Mouse (Mus musculus) left cerebral cortex, postnatal 14 days (tissue): Measurements from ENCODE around the gene Myt1l. TPM values are rescaled to one million over a fixed set of nuclear protein-coding genes. Genes with fewer than 3 reads are reported as not detected.

Experiments
- DNase-seq, 2 experiments: peaks; one replicate each; pipeline ENCODE4 v3.0.0; 2021 to 2022; ENCODE audit warnings: low spot score in 2 of 2, mixed read lengths in 1 of 2
- intact Hi-C: fragments of 180-260 bp; cut with DNase I; formaldehyde crosslinking; loops from one replicate; pipeline ENCODE4 v1.15.1; 2025
- total RNA-seq, 2 experiments: library from RNA; stranded (reverse); gene quantifications; 2 replicates each; pipeline ENCODE4 v1.2.3; 2021

The Myt1l gene
- total RNA-seq, 2 experiments from 2014 or later, result 230 to 239 TPM

- DNase-seq, result no peak
- intact Hi-C loops, result no loop called here
These were observed 404.8 kb downstream of the Myt1l start for GRCm38 (mm10) chr12:29932951-29933350.

GRCm38 (mm10) chr12:29933501-29933900 is 405.3 kb downstream of the Myt1l start:
- intact Hi-C loops, result no loop called here
- DNase-seq, result no peak

DNA sequence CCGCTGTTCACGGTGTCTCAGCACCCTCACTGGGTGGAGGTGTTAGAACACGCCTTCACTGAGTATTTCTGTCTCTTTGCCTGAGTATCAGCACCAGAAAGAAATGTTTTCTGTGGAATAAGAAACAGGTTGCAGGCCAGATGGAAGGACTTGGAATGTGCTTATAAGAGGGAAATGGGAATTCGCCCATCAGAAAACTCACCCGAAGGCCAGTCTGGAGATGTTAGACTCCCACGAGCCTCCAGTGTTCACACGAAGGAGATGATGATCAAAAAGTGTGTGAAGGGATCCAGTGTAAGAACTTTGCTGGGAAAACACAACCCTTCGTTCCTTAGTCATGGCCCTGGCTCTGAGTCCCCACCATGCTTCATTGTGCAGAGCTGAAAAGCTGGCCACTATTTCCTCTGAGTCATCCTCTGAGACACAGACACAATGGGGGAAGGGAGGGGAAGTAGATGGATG is 406.0 kb downstream of the Myt1l start:
- intact Hi-C loops, result no loop called here
- DNase-seq, result peak; percentile 66 to 73

DNA sequence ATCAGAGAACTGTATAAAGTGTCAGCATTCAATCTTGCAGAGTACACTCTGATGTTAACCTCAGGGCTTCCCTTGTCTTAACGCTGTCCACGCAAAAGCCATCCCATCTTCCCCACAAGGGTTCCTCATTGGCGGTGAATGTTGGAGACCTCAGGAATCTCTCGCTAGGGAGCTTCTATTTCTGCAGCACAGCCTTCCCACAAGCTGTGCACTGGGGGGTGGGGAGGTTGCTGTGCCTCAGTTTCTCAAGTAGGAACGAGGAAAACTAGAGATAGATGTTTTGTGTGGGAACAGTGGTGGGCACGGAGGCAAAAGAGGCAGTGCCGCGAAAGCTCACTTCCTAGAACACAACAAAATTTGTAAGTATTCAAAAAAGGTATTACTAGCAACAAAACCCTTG is 409.1 kb downstream of the Myt1l start, which contains the start of gene Pxdn:
Gene Pxdn, plus strand, starts transcription at position 301 of the 400 bp plus-strand sequence.
- intact Hi-C loops, result loop anchor here (5.0 kb wide), 1 partner anchor 85 kb away; no protein-coding TSS in a partner anchor
- DNase-seq, result no peak

- intact Hi-C loops, result loop anchor here (5.0 kb wide), 1 partner anchor 84 kb away; no protein-coding TSS in a partner anchor
- peak; percentile 45 to 69 for DNase-seq
These were observed 409.7 kb downstream of the Myt1l start for GRCm38 (mm10) chr12:29937851-29938375.

DNA sequence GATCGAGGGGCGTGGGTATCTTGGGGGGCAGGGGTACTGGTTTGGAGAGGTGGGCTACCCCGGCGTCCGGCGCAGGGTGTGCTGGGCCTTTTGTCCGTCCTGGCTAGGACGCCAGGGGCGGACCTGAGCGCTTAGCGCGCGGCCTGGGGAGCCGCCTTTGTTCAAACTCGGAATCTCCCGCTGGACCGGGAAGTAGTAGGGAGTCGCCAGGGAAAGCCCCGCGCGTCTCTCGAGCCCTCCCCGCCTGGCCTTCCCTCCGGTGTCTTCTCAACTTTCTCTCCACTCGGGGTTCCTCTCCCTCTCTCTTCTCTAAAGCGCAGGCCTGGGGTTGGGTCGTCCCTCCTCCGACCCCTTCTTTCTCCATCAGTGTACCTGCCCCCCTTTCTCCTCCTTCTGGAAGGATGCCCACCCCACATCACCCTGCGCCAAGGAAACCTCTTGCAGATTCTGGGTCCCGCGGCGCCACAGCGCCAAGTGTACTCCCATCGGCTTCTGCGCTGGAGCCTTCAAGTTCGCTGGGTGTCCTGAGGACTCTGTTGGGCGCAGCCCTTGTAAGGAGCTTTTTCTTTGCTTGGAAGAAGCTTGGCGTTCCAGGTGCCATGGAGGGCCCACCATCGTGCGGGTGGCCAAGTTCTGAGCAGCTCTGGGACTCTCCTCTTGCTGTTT is 410.3 kb downstream of the Myt1l start:
- DNase-seq, result peak; percentile 51
- intact Hi-C loops, result loop anchor here (5.0 kb wide), 1 partner anchor 84 kb away; no protein-coding TSS in a partner anchor

GRCm38 (mm10) chr12:29939261-29939671 is 411.1 kb downstream of the Myt1l start:
- no peak for DNase-seq
- intact Hi-C loops, result loop anchor here (5.0 kb wide), 1 partner anchor 83 kb away; no protein-coding TSS in a partner anchor

GRCm38 (mm10) chr12:29942435-29942834 is 414.3 kb downstream of the Myt1l start:
- no peak for DNase-seq
- intact Hi-C loops, result no loop called here

DNA sequence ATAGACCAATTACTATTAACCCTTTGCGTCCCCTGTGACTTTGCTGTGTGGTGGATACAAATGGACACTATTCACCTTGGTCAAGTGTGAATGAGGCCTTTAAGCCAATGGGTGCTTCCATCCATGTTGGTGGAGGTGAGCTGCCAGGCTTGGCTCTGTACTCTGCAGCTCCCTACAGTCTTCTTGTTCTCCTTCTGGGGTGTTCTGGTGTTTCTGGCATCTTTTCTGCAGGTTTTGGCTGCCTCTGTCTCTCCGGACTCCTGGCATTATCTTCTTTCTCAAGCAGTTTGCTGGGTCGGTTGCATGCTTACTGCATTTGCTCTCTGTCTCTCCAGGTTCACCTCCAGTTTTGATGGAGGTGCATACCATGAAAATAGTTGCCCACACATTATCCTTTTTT is 416.5 kb downstream of the Myt1l start:
- intact Hi-C loops, result no loop called here
- no peak for DNase-seq

DNA sequence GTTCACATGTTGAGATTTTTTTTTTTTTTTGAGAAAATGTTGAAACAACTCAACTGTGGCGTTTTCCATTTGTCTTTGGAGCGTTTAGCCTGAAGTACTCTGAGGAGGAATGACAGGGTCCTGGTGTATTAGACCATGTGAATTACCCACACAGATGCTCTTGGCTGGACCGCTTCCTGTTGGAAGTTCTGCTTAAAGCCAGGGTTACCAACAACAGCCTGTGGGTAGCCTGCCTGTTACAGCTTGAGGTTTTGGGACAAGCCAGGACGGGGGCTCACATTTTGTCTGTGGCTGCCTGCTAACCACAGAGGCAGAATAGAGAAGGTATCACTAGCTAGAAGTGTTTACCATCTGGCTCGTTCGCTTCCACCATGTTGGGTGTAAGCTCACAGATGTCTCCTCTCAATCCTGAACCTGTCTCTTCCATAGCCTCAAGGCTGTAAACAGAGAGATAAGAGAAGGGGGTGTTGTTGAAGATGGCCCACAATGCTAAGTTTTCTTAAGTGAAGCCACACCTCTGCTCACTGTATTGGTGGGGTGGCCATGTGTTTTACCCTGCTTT is 417.1 kb downstream of the Myt1l start:
- intact Hi-C loops, result no loop called here
- DNase-seq, result no peak

GRCm38 (mm10) chr12:29951043-29951442 is 422.9 kb downstream of the Myt1l start:
- DNase-seq, result no peak
- intact Hi-C loops, result no loop called here

DNA sequence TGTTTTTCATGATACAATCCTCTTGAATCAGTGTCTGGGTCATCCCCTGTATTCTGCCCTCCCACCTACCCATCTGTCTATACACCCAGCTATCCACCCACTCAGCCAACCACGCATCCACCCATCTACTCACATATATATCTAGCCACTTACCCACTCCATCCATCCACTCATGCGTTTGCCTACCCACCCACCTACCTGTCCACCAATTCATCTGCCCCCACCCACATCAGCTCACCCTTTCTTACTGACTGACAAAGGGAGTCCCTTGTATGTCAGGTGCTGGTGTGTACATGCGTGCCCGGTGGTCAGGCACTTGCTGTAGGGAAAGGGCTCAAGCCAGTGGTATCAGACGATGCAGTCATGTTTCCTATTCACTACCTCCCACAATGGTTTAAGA is 423.3 kb downstream of the Myt1l start:
- no peak for DNase-seq
- intact Hi-C loops, result no loop called here

GRCm38 (mm10) chr12:29952102-29952501 is 423.9 kb downstream of the Myt1l start:
- intact Hi-C loops, result no loop called here
- DNase-seq, result no peak

- intact Hi-C loops, result no loop called here
- DNase-seq, result no peak
These were observed 425.8 kb downstream of the Myt1l start for GRCm38 (mm10) chr12:29953999-29954398.

- no peak for DNase-seq
- intact Hi-C loops, result no loop called here
These were observed 426.3 kb downstream of the Myt1l start for GRCm38 (mm10) chr12:29954464-29954863.

DNA sequence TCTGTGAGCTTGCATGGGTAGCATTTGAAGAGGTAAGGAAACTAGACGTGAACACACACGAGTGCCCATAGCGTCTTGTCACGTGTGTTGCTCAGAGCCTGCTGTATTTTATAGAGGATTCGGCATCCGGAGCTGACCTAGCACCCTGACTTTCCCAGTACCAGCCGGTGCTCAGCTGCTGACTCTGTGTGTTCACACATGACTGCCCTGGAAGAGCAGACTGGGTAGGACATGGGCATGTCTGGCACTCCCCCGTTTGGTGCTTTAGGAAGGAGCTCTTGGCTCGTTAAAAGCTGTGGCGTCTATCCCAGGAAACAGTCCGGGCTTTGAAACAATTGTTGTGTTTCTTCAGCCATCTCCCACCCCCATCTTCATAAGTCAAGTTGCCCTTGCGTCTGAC is 428.8 kb downstream of the Myt1l start:
- intact Hi-C loops, result no loop called here
- no peak for DNase-seq

GRCm38 (mm10) chr12:29958637-29959036 is 430.5 kb downstream of the Myt1l start:
- intact Hi-C loops, result no loop called here
- no peak for DNase-seq

DNA sequence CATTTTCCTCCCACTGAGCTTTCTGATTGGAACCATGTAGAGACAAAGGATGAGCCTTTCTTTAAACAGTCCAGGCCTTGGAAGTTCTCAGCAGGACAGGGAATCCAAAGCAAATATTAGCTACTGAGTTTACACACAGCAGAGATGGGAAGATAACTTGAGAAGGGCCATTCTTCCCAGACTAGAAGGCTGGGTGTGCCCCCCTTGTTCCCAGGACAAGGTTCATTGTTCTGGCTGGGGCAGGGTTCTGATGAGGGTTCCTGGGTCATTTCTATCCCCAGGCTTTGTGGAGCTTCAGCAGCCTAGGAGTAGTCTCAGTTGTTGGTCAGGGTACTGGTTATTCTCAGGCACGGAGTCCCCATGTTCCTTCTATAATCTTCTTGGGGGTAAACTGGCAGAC is 432.9 kb downstream of the Myt1l start:
- no peak for DNase-seq
- intact Hi-C loops, result no loop called here

GRCm38 (mm10) chr12:29965016-29965415 is 436.8 kb downstream of the Myt1l start:
- intact Hi-C loops, result no loop called here
- DNase-seq, result no peak

DNA sequence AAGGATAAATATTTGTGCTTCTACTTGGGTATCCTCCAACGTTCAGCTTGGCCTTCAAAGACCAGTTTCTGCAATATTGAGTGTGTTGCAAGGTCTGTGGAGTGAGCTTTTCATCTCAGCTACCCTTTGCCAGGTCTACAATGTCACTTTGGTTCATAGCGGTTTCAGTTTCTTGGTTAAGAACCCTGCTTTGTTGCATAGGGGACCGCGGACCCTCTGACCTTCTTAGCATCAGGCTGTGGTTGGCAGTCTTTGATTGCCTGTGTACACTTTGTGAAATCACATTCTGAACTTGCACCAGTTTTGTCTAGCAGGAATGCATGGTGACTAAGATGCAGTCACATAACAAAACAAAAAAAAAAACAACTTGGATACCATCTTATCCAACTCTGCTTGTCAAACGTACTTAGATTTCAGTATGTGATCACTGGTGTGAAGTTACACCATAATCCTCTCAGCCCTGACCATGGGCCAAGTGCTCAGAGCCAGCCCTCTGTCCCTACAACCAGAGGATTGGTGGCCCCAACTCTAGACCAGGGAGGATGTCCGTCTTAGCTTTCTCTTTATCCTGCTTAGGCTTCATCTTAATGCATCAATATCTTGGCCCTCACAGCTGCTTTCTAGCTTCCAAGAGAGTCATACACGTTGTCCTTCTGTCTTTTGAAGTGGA is 443.7 kb downstream of the Myt1l start:
- no peak for DNase-seq
- intact Hi-C loops, result no loop called here
